Mouse (Mus musculus) liver, postnatal 0 days (tissue): Measurements from ENCODE around the gene Foxo3. TPM values are rescaled to one million over a fixed set of nuclear protein-coding genes. Genes with fewer than 3 reads are reported as not detected.

Experiments
- ATAC-seq: fragments of 200-750 bp; cut with Nextera tagmentation; 2 replicates; pipeline ENCODE4 v1.8.0; 2017; ENCODE audit warnings: mild to moderate bottlenecking, moderate library complexity
- DNase-seq: peaks from one replicate; pipeline ENCODE4 v3.0.0-alpha.2; 2016
- H3K27ac ChIP-seq: fragments of 300-500 bp; sonication (generic); 2 replicates; pipeline ENCODE4 v1.5.1; 2014; ENCODE audit warnings: antibody characterized with exemption, moderate library complexity, mild to moderate bottlenecking, low read depth
- H3K27me3 ChIP-seq: fragments of 300-500 bp; sonication (generic); 2 replicates; pipeline ENCODE4 v1.6.1; 2014; ENCODE audit warnings: low read length, control low read depth, mixed read lengths; ENCODE audit not compliant: insufficient read depth
- H3K36me3 ChIP-seq: fragments of 300-500 bp; sonication (generic); replicated peaks from 2 replicates; pipeline ENCODE4 v1.6.1; 2014; ENCODE audit warnings: mild to moderate bottlenecking, control low read depth, low read length, moderate library complexity, mixed read lengths; ENCODE audit not compliant: insufficient read depth
- H3K4me1 ChIP-seq: fragments of 300-500 bp; sonication (generic); 2 replicates; pipeline ENCODE4 v1.6.1; 2014; ENCODE audit warnings: antibody characterized with exemption, mild to moderate bottlenecking, control low read depth; ENCODE audit not compliant: insufficient read depth
- H3K4me2 ChIP-seq: fragments of 300-500 bp; sonication (generic); 2 replicates; pipeline ENCODE4 v1.6.1; 2014; ENCODE audit warnings: low read depth, mild to moderate bottlenecking, low read length, moderate library complexity, mixed read lengths
- H3K4me3 ChIP-seq: fragments of 300-500 bp; sonication (generic); 2 replicates; pipeline ENCODE4 v1.5.1; 2014; ENCODE audit warnings: low read depth, low read length
- H3K9ac ChIP-seq: fragments of 300-500 bp; sonication (generic); replicated peaks from 2 replicates; pipeline ENCODE4 v1.6.1; 2014; ENCODE audit warnings: mild to moderate bottlenecking, moderate library complexity
- H3K9me3 ChIP-seq: fragments of 300-500 bp; sonication (generic); 2 replicates; pipeline ENCODE4 v1.6.1; 2016; ENCODE audit warnings: mild to moderate bottlenecking, control low read depth, low read length, mixed read lengths
- CTCF ChIP-seq: sonication (generic); IDR thresholded peaks from 2 replicates; pipeline ENCODE4 v1.5.1; 2016; ENCODE audit warnings: antibody characterized with exemption, low read depth
- EP300 ChIP-seq: IDR thresholded peaks from 2 replicates; pipeline ENCODE4 v1.6.1; 2016; ENCODE audit warnings: antibody characterized with exemption, low read depth, mild to moderate bottlenecking
- WGBS: fragments of 180-500 bp; shearing (Covaris S2); extraction: QIAGEN DNeasy Blood & Tissue Kit; methylation state at CpG from one replicate; pipeline ENCODE4 v1.1.7; 2014; ENCODE audit not compliant: insufficient replicate concordance; 5-methylcytosine and 5-hydroxymethylcytosine counted together
- polyA plus RNA-seq: library from polyadenylated mRNA; unstranded; fragments of >200 nt; fragmentation: Nextera tagmentation; extraction: Ambion mirVana; gene quantifications from 2 replicates; pipeline ENCODE4 v1.2.1, GENCODE M21; 2015

Gene Foxo3
- polyA plus RNA-seq, 1 experiment from 2014 or later, result 8.4 TPM

DNA sequence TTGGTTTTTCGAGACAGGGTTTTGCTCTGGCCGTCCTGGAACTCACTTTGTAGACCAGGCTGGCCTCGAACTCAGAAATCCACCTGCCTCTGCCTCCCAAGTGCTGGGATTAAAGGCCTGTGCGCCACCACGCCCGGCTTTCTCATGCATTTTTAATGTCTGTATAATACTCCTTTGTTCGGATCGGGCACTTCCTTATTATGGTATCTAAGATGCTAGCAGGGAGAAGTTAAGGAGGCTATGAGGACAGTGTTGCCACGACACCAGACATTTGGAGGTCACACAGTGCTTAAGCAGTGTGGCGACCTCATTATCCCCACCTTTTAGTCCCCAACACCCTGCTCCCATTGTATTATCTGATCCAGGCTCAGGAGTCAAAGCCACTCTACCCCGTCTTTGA lies 97.8 kb downstream of the Foxo3 start:
- H3K9me3 ChIP-seq, result no peaks in the 10 kb centered on the region
- no peak overlapping the region for H3K9ac ChIP-seq
- ATAC-seq (no peak), DNase-seq (no peak)
- TF ChIP-seq EP300, result no peak
- TF ChIP-seq CTCF, result no peak
- H3K4me2 ChIP-seq, result no peak overlapping the region
- 92% methylated on average over 11 of the region's 11 CpGs for WGBS
- no peak overlapping the region for H3K4me3 ChIP-seq
- H3K36me3 ChIP-seq, result peaks cover 16% of the 10 kb centered on the region
- H3K4me1 ChIP-seq, result no peaks in the 10 kb centered on the region
- no peaks in the 10 kb centered on the region for H3K27me3 ChIP-seq
- H3K27ac ChIP-seq, result no peak overlapping the region

DNA sequence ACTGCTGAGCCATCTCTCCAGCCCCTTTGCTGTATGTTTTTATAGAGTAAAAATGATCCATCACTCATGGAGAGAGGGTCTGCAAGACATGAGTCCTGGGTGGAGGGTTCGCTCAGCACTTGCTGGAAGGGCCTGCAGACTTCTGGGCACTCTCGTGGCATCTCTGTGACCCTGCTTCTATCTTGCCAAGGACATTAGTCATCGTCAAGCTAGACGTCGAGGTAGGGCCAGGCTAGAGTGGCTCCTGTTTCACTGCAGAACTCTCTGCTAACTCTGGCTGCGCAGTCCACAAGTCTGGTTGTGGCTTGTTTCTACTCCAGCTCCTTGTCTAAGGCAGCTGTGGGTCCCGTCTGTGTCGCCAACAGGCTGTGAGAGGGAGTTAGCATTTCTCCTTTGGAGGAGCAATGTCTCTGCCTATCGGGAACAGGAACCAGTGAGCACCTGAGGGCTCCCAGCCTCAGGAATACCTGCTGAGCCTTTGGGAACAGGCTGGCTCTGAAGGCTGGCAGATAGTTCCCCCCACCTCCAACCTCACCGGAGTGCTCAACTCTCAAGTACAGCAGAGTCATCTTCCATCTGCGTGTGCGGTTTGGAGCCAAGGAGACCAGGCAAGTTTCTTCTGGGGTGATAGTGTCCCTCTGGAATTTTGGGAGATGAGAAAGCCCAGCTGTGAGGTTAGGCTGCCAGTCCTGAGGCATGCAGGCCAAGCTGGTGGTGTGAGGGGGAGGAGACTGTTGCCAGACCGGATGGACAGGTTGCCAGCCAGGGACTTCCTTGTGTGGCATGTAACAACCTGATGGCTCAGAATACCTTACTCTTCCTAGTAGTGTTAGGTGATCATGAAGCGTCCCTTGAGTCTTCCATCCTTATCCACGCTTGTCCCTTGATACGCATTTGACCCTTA lies 98.5 kb downstream of the Foxo3 start:
- 84% methylated on average over 16 of the region's 16 CpGs for WGBS
- no peak for DNase-seq

DNA sequence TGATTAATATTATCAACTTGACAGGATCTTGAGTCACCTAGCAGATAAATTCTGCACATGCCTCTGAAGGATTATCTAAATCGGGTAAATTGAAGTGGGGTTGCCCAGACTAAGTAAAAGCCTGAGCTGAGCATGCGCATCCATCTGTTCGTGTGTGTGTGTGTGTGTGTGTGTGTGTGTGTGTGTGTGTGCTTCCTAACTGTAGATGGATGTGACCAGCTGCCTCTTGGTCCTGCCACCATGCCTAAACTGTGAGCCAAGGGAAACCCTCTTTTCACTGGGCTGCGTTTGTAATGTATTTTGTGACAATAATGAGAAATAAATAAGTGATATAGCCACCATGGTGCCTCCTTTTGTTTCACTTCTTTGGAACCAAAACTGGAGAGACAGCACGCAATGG lies 102.3 kb downstream of the Foxo3 start:
- Histone ChIP-seq H3K9ac (no peak overlapping the region), H3K4me3 (no peak overlapping the region), H3K4me1 (no peaks in the 10 kb centered on the region), H3K36me3 (no peaks in the 10 kb centered on the region), H3K4me2 (no peak overlapping the region), H3K27me3 (no peaks in the 10 kb centered on the region), H3K9me3 (no peaks in the 10 kb centered on the region), H3K27ac (no peak overlapping the region)
- TF ChIP-seq CTCF (no peak), EP300 (no peak)
- 76% methylated on average over 5 of the region's 5 CpGs for WGBS
- DNase-seq (no peak), ATAC-seq (no peak)

More for the DNA sequence above, 98.5 kb downstream of the Foxo3 start:
- Histone ChIP-seq H3K36me3 (peaks cover 8% of the 10 kb centered on the region), H3K9me3 (no peaks in the 10 kb centered on the region), H3K27me3 (no peaks in the 10 kb centered on the region), H3K4me2 (no peak overlapping the region), H3K4me3 (no peak overlapping the region), H3K9ac (no peak overlapping the region), H3K27ac (no peak overlapping the region), H3K4me1 (no peaks in the 10 kb centered on the region)
- no peak for ATAC-seq
- TF ChIP-seq EP300, result no peak
- no peak for TF ChIP-seq CTCF

DNA sequence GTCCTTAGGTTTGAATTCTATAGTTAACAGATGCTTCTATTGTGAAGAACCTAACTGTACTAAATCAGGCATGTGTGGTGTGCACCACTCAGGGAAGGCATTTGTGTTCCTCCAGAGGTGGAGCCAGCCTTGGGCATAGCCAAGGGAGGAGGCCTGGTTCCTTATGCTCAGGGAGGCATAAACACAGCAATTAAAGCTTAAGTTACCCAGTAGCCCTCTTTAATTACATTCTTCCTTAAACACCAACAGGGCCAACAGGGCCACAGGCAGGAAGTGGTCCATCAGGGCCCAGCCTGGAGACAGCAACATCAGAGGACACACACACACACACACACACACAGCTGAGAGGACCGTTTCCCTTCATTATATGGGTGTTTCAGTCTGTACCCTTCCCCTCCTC lies 102.7 kb downstream of the Foxo3 start:
- DNase-seq (no peak), ATAC-seq (no peak)
- WGBS, result 69% methylated on average over 1 of the region's 1 CpGs
- Histone ChIP-seq H3K27me3 (no peaks in the 10 kb centered on the region), H3K9ac (no peak overlapping the region), H3K4me3 (no peak overlapping the region), H3K9me3 (no peaks in the 10 kb centered on the region), H3K27ac (no peak overlapping the region), H3K36me3 (no peaks in the 10 kb centered on the region), H3K4me2 (no peak overlapping the region), H3K4me1 (no peaks in the 10 kb centered on the region)
- TF ChIP-seq CTCF (no peak), EP300 (no peak)

DNA sequence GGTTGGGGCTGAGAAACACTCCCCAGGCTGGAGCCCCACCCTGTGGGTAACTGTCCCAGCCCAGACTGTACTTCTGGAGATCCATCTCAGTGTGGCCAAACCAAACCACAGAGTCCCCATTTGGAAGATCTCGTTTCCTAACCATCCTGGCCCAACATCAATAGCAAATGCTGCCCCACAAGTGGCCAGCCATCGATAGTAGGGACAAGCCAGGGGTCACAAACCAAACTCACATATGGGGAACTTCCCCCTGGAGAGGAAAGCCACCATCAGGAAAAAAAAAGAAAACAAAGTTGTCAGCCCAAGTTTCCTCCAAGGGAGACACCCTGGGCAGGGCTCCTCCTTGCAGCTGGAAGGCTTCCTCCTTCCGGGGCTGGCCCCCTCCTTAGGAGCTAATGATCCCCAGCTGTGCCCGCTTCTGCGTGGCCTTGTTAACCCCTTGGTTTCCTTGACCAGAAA lies 105.6 kb downstream of the Foxo3 start:
- no peaks in the 10 kb centered on the region for H3K36me3 ChIP-seq
- DNase-seq, result no peak
- H3K27me3 ChIP-seq, result no peaks in the 10 kb centered on the region
- H3K4me3 ChIP-seq, result no peak overlapping the region
- no peak for ATAC-seq
- H3K9ac ChIP-seq, result no peak overlapping the region
- no peak overlapping the region for H3K4me2 ChIP-seq
- H3K4me1 ChIP-seq, result no peaks in the 10 kb centered on the region
- WGBS, result 6% methylated on average over 5 of the region's 5 CpGs
- TF ChIP-seq CTCF (no peak), EP300 (no peak)
- H3K27ac ChIP-seq, result no peak overlapping the region
- H3K9me3 ChIP-seq, result no peaks in the 10 kb centered on the region

DNA sequence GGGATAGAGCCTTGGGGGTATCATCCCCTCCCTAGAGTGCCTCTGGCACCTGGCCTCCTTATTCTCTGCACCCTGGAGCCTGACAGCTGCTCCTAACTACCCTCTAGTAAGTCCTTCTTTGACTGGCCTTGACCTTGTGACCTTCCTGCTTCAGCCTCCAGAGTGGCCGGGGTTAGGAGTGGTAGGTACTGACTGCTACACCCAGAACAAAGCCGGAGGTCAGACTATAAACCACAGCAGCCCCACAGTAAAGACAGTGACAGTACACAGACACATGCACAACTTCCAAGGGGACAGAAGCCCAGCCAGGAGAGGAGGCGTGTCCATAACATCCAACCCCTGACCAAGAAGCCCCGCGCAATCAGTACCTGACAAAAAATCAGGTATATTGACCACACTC lies 106.4 kb downstream of the Foxo3 start:
- TF ChIP-seq EP300 (no peak), CTCF (no peak)
- WGBS, result 74% methylated on average over 5 of the region's 5 CpGs
- no peak for DNase-seq
- Histone ChIP-seq H3K4me1 (no peaks in the 10 kb centered on the region), H3K4me2 (no peak overlapping the region), H3K36me3 (no peaks in the 10 kb centered on the region), H3K27me3 (no peaks in the 10 kb centered on the region), H3K27ac (no peak overlapping the region), H3K9me3 (no peaks in the 10 kb centered on the region), H3K4me3 (no peak overlapping the region), H3K9ac (no peak overlapping the region)
- no peak for ATAC-seq
